Mouse (Mus musculus): ENCODE measurements around the gene Med23.

GRCm38 (mm10) chr10:24873624-24874023 lies 3.8 kb downstream of the Med23 start:
- TF ChIP-seq EP300 (IDR thresholded peaks at IDR 0.05; ENCODE audit: low read depth) (no peak), CTCF (IDR thresholded peaks at IDR 0.05; ENCODE audit: low read depth) (no peak)
